Comparison of ENCODE assay signal across 22 mouse cellular contexts in the genomic region with DNA sequence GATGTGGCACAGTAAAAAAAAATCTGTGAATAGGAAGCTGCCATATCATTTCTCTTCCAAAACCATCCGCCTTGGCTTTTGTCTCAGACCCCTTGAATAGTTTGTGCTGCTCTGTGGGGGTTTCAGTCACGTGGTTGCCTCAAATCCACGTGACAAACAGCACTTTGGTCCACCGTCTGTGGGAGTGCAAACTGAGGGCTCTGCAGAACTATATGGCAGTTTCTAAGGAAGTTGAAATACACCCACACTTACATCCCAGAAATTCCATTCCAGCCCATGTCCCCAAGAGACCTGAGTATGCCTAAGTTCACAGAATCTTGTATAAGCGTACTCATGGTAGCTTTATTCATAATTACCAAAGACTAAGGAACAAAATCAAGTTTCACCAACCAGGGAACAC.
A peak's percentile ranks its signal among the peaks of the same experiment; 100 is the strongest.
DNase-seq lines count a peak whose midpoint lies in the region; ATAC-seq and TF ChIP-seq lines count a peak whose summit lies in the region.
"Had no signal": no experiment of that assay in that cellular context is flagged by ENCODE, and none has a peak within 500 bp of the region (broad histone marks: within the 10 kb centered on the region; RNA-seq: fewer than 3 reads in every experiment).

No protein-coding gene starts in this region.

- no peak overlapping the region for H3K4me3 ChIP-seq in embryonic fibroblast, embryonic 13.5 days (ENCODE audit: insufficient read depth, low read length)
- no peak overlapping the region for H3K4me3 ChIP-seq in neural tube, embryonic 15.5 days (replicated peaks)
- H3K4me3 ChIP-seq: hindbrain, embryonic 15.5 days; limb, embryonic 13.5 days; megakaryocyte, embryonic 14.5 days had no signal

- WGBS in neural tube, embryonic 15.5 days: 52% methylated on average over 5 of the region's 5 CpGs

- H3K9ac ChIP-seq in neural tube, embryonic 15.5 days (replicated peaks): no peak overlapping the region
- H3K9ac ChIP-seq: hindbrain, embryonic 15.5 days; limb, embryonic 13.5 days; liver, embryonic 14.5 days had no signal

- peak overlapping the region; percentile 72 for H3K27ac ChIP-seq in embryonic fibroblast, embryonic 13.5 days (ENCODE audit: insufficient read depth, low read length)
- peak overlapping the region; percentile 42; the same call in 1 of the 2 replicates for H3K27ac ChIP-seq in neural tube, embryonic 15.5 days (replicated peaks)
- H3K27ac ChIP-seq: hindbrain, embryonic 15.5 days; limb, embryonic 13.5 days; liver, embryonic 14.5 days had no signal

- H3K4me2 ChIP-seq in neural tube, embryonic 15.5 days: no peak overlapping the region
- H3K4me2 ChIP-seq: heart, embryonic 11.5 days; limb, embryonic 13.5 days had no signal

- no peaks in the 10 kb centered on the region for H3K27me3 ChIP-seq in neural tube, embryonic 15.5 days (replicated peaks)
- H3K27me3 ChIP-seq: hindbrain, embryonic 15.5 days; megakaryocyte, embryonic 14.5 days had no signal

- no peak for TF ChIP-seq POLR2A in embryonic fibroblast, embryonic 13.5 days (IDR thresholded peaks at IDR 0.05; ENCODE audit: low read depth, low read length)

- no peak for ATAC-seq in neural tube, embryonic 15.5 days (ENCODE audit: low FRiP score)
- ATAC-seq: intestine, embryonic 16.5 days had no signal

- no peak for TF ChIP-seq CTCF in embryonic fibroblast, embryonic 13.5 days (IDR thresholded peaks at IDR 0.05; ENCODE audit: borderline replicate concordance, insufficient read depth, low read length)

- H3K36me3 ChIP-seq in neural tube, embryonic 15.5 days: no peaks in the 10 kb centered on the region
- H3K36me3 ChIP-seq: hindbrain, embryonic 15.5 days; limb, embryonic 13.5 days had no signal

- H3K4me1 ChIP-seq in embryonic fibroblast, embryonic 13.5 days (ENCODE audit: control insufficient read depth, insufficient read depth, low read length): peaks cover 5% of the 10 kb centered on the region
- peaks cover 4% of the 10 kb centered on the region for H3K4me1 ChIP-seq in neural tube, embryonic 15.5 days
- H3K4me1 ChIP-seq: megakaryocyte, embryonic 14.5 days had no signal

- no peaks in the 10 kb centered on the region for H3K9me3 ChIP-seq in neural tube, embryonic 15.5 days (replicated peaks)
- H3K9me3 ChIP-seq: hindbrain, embryonic 15.5 days; limb, embryonic 13.5 days had no signal

- intact Hi-C loops in left cerebral cortex, postnatal 4 days (cut with DNase I): no loop called here

- DNase-seq in left cerebral cortex, adult 11 months (ENCODE audit: low spot score): peak; percentile 57
- DNase-seq in left cerebral cortex, postnatal 4 days: no peak
- DNase-seq in frontal cortex, adult 2 months (ENCODE audit: extremely low spot score in 1 of 2, low spot score in 1 of 2): peak; percentile 77 to 79
- DNase-seq in Muller cell, postnatal 12 days (ENCODE audit: inconsistent ontology term): no peak
- no peak for DNase-seq in adrenal gland, postnatal 25 days
- DNase-seq in natural killer cell, adult 2 months (ENCODE audit: low spot score in 2 of 2): no peak
- DNase-seq: cerebellum, adult 11 months; cerebellum, postnatal 14 days; gastrocnemius, postnatal 36 days; heart, postnatal 14 days; kidney, postnatal 14 days; layer of hippocampus, adult 9-11 months; lung, postnatal 10 days; thymus, postnatal 36 days had no signal

Comparison
In these comparisons a context has a peak if more than half of its experiments do, and no peak if none do; other contexts are left out.
1. DNase-seq: peak in left cerebral cortex, adult 11 months (single experiment) and frontal cortex, adult 2 months (2 of 2); none in left cerebral cortex, postnatal 4 days (single experiment), Muller cell, postnatal 12 days (single experiment), adrenal gland, postnatal 25 days (single experiment) and natural killer cell, adult 2 months (0 of 2).